Mouse (Mus musculus): Measurements from ENCODE around the gene Ptger4. TPM values are rescaled to one million over a fixed set of nuclear protein-coding genes. Genes with fewer than 3 reads are reported as not detected.
A peak's percentile ranks its signal among the peaks of the same experiment; 100 is the strongest.

Gene Ptger4
- 1.5 TPM in 2 replicates for polyA plus RNA-seq (2014; fragmentation: Nextera tagmentation; extraction: Ambion mirVana)

- peaks cover 3% of the 10 kb centered on the region; the same call in 1 of the 2 replicates for H3K4me1 ChIP-seq (ENCODE audit: control insufficient read depth, insufficient read depth, low read length)
- H3K9ac ChIP-seq (replicated peaks; ENCODE audit: low read length): peak within 1 kb of the TSS; percentile 41
- 1% methylated on average over 60 of the region's 61 CpGs for WGBS
These were observed at the start of gene Ptger4 for GRCm38 (mm10) chr15:5243959-5244905. TSS of gene Ptger4 (minus strand) at chr15:5244187.

GRCm38 (mm10) chr15:5288412-5288811 lies 44.4 kb upstream of the Ptger4 start:
- no peaks in the 10 kb centered on the region for H3K9me3 ChIP-seq (replicated peaks; ENCODE audit: control insufficient read depth, low read length)
- no peak for DNase-seq (ENCODE audit: low spot score)
- WGBS: 85% methylated on average over 8 of the region's 8 CpGs

More at GRCm38 (mm10) chr15:5243959-5244905, at the start of gene Ptger4:
- ATAC-seq (replicated peaks; ENCODE audit: insufficient number of reproducible peaks, low FRiP score, low TSS enrichment, low read depth) (peak; percentile 95), DNase-seq (ENCODE audit: low spot score) (peak; percentile 95)
- Histone ChIP-seq H3K4me2 (ENCODE audit: low read depth, low read length) (peak within 1 kb of the TSS; percentile 99), H3K4me3 (ENCODE audit: low read depth, low read length) (peak within 1 kb of the TSS; percentile 53), H3K9me3 (replicated peaks; ENCODE audit: control insufficient read depth, low read length) (no peaks in the 10 kb centered on the region), H3K27me3 (ENCODE audit: control insufficient read depth, insufficient read depth, low read length) (peaks cover 23% of the 10 kb centered on the region), H3K36me3 (replicated peaks; ENCODE audit: control insufficient read depth, insufficient read depth, low read depth, low read length) (no peaks in the 10 kb centered on the region), H3K27ac (replicated peaks; ENCODE audit: low read depth, low read length) (no peak within 1 kb of the TSS)

GRCm38 (mm10) chr15:5287072-5287471 lies 43.1 kb upstream of the Ptger4 start:
- H3K4me3 ChIP-seq (ENCODE audit: low read depth, low read length): no peak overlapping the region
- no peak for ATAC-seq (replicated peaks; ENCODE audit: insufficient number of reproducible peaks, low FRiP score, low TSS enrichment, low read depth)
- no peak overlapping the region for H3K9ac ChIP-seq (replicated peaks; ENCODE audit: low read length)
- no peaks in the 10 kb centered on the region for H3K36me3 ChIP-seq (replicated peaks; ENCODE audit: control insufficient read depth, insufficient read depth, low read depth, low read length)
- no peak for DNase-seq (ENCODE audit: low spot score)
- H3K27ac ChIP-seq (replicated peaks; ENCODE audit: low read depth, low read length): no peak overlapping the region
- no peaks in the 10 kb centered on the region for H3K9me3 ChIP-seq (replicated peaks; ENCODE audit: control insufficient read depth, low read length)
- no peak overlapping the region for H3K4me2 ChIP-seq (ENCODE audit: low read depth, low read length)
- WGBS: 86% methylated on average over 5 of the region's 5 CpGs
- no peaks in the 10 kb centered on the region for H3K27me3 ChIP-seq (ENCODE audit: control insufficient read depth, insufficient read depth, low read length)
- no peaks in the 10 kb centered on the region for H3K4me1 ChIP-seq (ENCODE audit: control insufficient read depth, insufficient read depth, low read length)

More at GRCm38 (mm10) chr15:5288412-5288811, 44.4 kb upstream of the Ptger4 start:
- H3K27me3 ChIP-seq (ENCODE audit: control insufficient read depth, insufficient read depth, low read length): no peaks in the 10 kb centered on the region
- H3K4me3 ChIP-seq (ENCODE audit: low read depth, low read length): no peak overlapping the region
- no peak overlapping the region for H3K27ac ChIP-seq (replicated peaks; ENCODE audit: low read depth, low read length)
- no peak overlapping the region for H3K4me2 ChIP-seq (ENCODE audit: low read depth, low read length)
- H3K4me1 ChIP-seq (ENCODE audit: control insufficient read depth, insufficient read depth, low read length): no peaks in the 10 kb centered on the region
- no peak for ATAC-seq (replicated peaks; ENCODE audit: insufficient number of reproducible peaks, low FRiP score, low TSS enrichment, low read depth)
- H3K36me3 ChIP-seq (replicated peaks; ENCODE audit: control insufficient read depth, insufficient read depth, low read depth, low read length): no peaks in the 10 kb centered on the region
- H3K9ac ChIP-seq (replicated peaks; ENCODE audit: low read length): no peak overlapping the region

GRCm38 (mm10) chr15:5281316-5281715 lies 37.3 kb upstream of the Ptger4 start:
- no peaks in the 10 kb centered on the region for H3K27me3 ChIP-seq (ENCODE audit: control insufficient read depth, insufficient read depth, low read length)
- no peak overlapping the region for H3K4me3 ChIP-seq (ENCODE audit: low read depth, low read length)
- no peak overlapping the region for H3K9ac ChIP-seq (replicated peaks; ENCODE audit: low read length)
- DNase-seq (ENCODE audit: low spot score) (no peak), ATAC-seq (replicated peaks; ENCODE audit: insufficient number of reproducible peaks, low FRiP score, low TSS enrichment, low read depth) (no peak)
- 95% methylated on average over 2 of the region's 2 CpGs for WGBS
- no peaks in the 10 kb centered on the region for H3K9me3 ChIP-seq (replicated peaks; ENCODE audit: control insufficient read depth, low read length)
- no peaks in the 10 kb centered on the region for H3K36me3 ChIP-seq (replicated peaks; ENCODE audit: control insufficient read depth, insufficient read depth, low read depth, low read length)
- no peaks in the 10 kb centered on the region for H3K4me1 ChIP-seq (ENCODE audit: control insufficient read depth, insufficient read depth, low read length)
- no peak overlapping the region for H3K4me2 ChIP-seq (ENCODE audit: low read depth, low read length)
- H3K27ac ChIP-seq (replicated peaks; ENCODE audit: low read depth, low read length): no peak overlapping the region

- 70% methylated on average over 4 of the region's 4 CpGs for WGBS
- no peak overlapping the region for H3K9ac ChIP-seq (replicated peaks; ENCODE audit: low read length)
- ATAC-seq (replicated peaks; ENCODE audit: insufficient number of reproducible peaks, low FRiP score, low TSS enrichment, low read depth) (no peak), DNase-seq (ENCODE audit: low spot score) (no peak)
- no peaks in the 10 kb centered on the region for H3K36me3 ChIP-seq (replicated peaks; ENCODE audit: control insufficient read depth, insufficient read depth, low read depth, low read length)
- H3K4me3 ChIP-seq (ENCODE audit: low read depth, low read length): no peak overlapping the region
- H3K4me2 ChIP-seq (ENCODE audit: low read depth, low read length): no peak overlapping the region
- H3K4me1 ChIP-seq (ENCODE audit: control insufficient read depth, insufficient read depth, low read length): no peaks in the 10 kb centered on the region
- no peaks in the 10 kb centered on the region for H3K27me3 ChIP-seq (ENCODE audit: control insufficient read depth, insufficient read depth, low read length)
- no peaks in the 10 kb centered on the region for H3K9me3 ChIP-seq (replicated peaks; ENCODE audit: control insufficient read depth, low read length)
- H3K27ac ChIP-seq (replicated peaks; ENCODE audit: low read depth, low read length): no peak overlapping the region
These were observed 35.8 kb upstream of the Ptger4 start for GRCm38 (mm10) chr15:5279831-5280230.

GRCm38 (mm10) chr15:5278525-5278924 lies 34.5 kb upstream of the Ptger4 start:
- Histone ChIP-seq H3K4me1 (ENCODE audit: control insufficient read depth, insufficient read depth, low read length) (no peaks in the 10 kb centered on the region), H3K36me3 (replicated peaks; ENCODE audit: control insufficient read depth, insufficient read depth, low read depth, low read length) (no peaks in the 10 kb centered on the region), H3K9me3 (replicated peaks; ENCODE audit: control insufficient read depth, low read length) (no peaks in the 10 kb centered on the region), H3K27me3 (ENCODE audit: control insufficient read depth, insufficient read depth, low read length) (no peaks in the 10 kb centered on the region), H3K9ac (replicated peaks; ENCODE audit: low read length) (no peak overlapping the region), H3K4me2 (ENCODE audit: low read depth, low read length) (no peak overlapping the region), H3K27ac (replicated peaks; ENCODE audit: low read depth, low read length) (no peak overlapping the region), H3K4me3 (ENCODE audit: low read depth, low read length) (no peak overlapping the region)
- no peak for DNase-seq (ENCODE audit: low spot score)
- ATAC-seq (replicated peaks; ENCODE audit: insufficient number of reproducible peaks, low FRiP score, low TSS enrichment, low read depth): no peak

GRCm38 (mm10) chr15:5273981-5274380 lies 30.0 kb upstream of the Ptger4 start:
- Histone ChIP-seq H3K9ac (replicated peaks; ENCODE audit: low read length) (no peak overlapping the region), H3K4me2 (ENCODE audit: low read depth, low read length) (no peak overlapping the region), H3K9me3 (replicated peaks; ENCODE audit: control insufficient read depth, low read length) (no peaks in the 10 kb centered on the region), H3K27me3 (ENCODE audit: control insufficient read depth, insufficient read depth, low read length) (no peaks in the 10 kb centered on the region), H3K36me3 (replicated peaks; ENCODE audit: control insufficient read depth, insufficient read depth, low read depth, low read length) (no peaks in the 10 kb centered on the region), H3K4me1 (ENCODE audit: control insufficient read depth, insufficient read depth, low read length) (no peaks in the 10 kb centered on the region), H3K27ac (replicated peaks; ENCODE audit: low read depth, low read length) (no peak overlapping the region), H3K4me3 (ENCODE audit: low read depth, low read length) (no peak overlapping the region)
- ATAC-seq (replicated peaks; ENCODE audit: insufficient number of reproducible peaks, low FRiP score, low TSS enrichment, low read depth) (no peak), DNase-seq (ENCODE audit: low spot score) (no peak)
- 83% methylated on average over 1 of the region's 1 CpGs for WGBS

- no peak overlapping the region for H3K4me2 ChIP-seq (ENCODE audit: low read depth, low read length)
- no peaks in the 10 kb centered on the region for H3K27me3 ChIP-seq (ENCODE audit: control insufficient read depth, insufficient read depth, low read length)
- H3K4me1 ChIP-seq (ENCODE audit: control insufficient read depth, insufficient read depth, low read length): no peaks in the 10 kb centered on the region
- WGBS: 79% methylated on average over 3 of the region's 3 CpGs
- ATAC-seq (replicated peaks; ENCODE audit: insufficient number of reproducible peaks, low FRiP score, low TSS enrichment, low read depth) (no peak), DNase-seq (ENCODE audit: low spot score) (no peak)
- H3K4me3 ChIP-seq (ENCODE audit: low read depth, low read length): no peak overlapping the region
- no peak overlapping the region for H3K9ac ChIP-seq (replicated peaks; ENCODE audit: low read length)
- no peaks in the 10 kb centered on the region for H3K36me3 ChIP-seq (replicated peaks; ENCODE audit: control insufficient read depth, insufficient read depth, low read depth, low read length)
- no peak overlapping the region for H3K27ac ChIP-seq (replicated peaks; ENCODE audit: low read depth, low read length)
- no peaks in the 10 kb centered on the region for H3K9me3 ChIP-seq (replicated peaks; ENCODE audit: control insufficient read depth, low read length)
These were observed 22.1 kb upstream of the Ptger4 start for GRCm38 (mm10) chr15:5266095-5266494.

Measured in embryonic facial prominence, embryonic 11.5 days (tissue).